Mouse (Mus musculus): Measurements from ENCODE around the gene Pin1. TPM values are rescaled to one million over a fixed set of nuclear protein-coding genes. Genes with fewer than 3 reads are reported as not detected.
"Not testable (repeated sequence)": the region's sequence is repeated elsewhere in the genome, so short reads cannot be mapped to it uniquely, and the experiment has no call there.

Gene Pin1
- 57.9 and 70.0 TPM in 2 replicates for polyA plus RNA-seq (2014; fragmentation: Nextera tagmentation; extraction: Ambion mirVana)

GRCm38 (mm10) chr9:20651602-20652259, at the start of gene Pin1:
Pin1 (plus strand) TSS chr9:20652095.
- H3K4me2 ChIP-seq (replicated peaks; ENCODE audit: low read depth, low read length) = peak within 1 kb of the TSS; percentile 53
- peak within 1 kb of the TSS; percentile 75 for H3K4me3 ChIP-seq (ENCODE audit: low read length)
- H3K9me3 ChIP-seq (ENCODE audit: control insufficient read depth, low read length) = no peaks in the 10 kb centered on the region
- peak within 1 kb of the TSS; percentile 92 for H3K9ac ChIP-seq (ENCODE audit: low read depth, low read length)
- peaks cover 18% of the 10 kb centered on the region for H3K4me1 ChIP-seq (ENCODE audit: control insufficient read depth, insufficient read depth, low read length)
- under 1% methylated on average over 45 of the region's 45 CpGs for WGBS
- peaks cover 50% of the 10 kb centered on the region for H3K36me3 ChIP-seq (ENCODE audit: control insufficient read depth, insufficient read depth, low read length)
- H3K27ac ChIP-seq (ENCODE audit: low read depth, low read length) = no peak within 1 kb of the TSS
- peak; percentile 99 for ATAC-seq (ENCODE audit: low FRiP score, low TSS enrichment)
- no peaks in the 10 kb centered on the region for H3K27me3 ChIP-seq (ENCODE audit: control insufficient read depth, insufficient read depth, low read length)

- Histone ChIP-seq H3K27me3 (ENCODE audit: control insufficient read depth, insufficient read depth, low read length) (no peaks in the 10 kb centered on the region), H3K9me3 (ENCODE audit: control insufficient read depth, low read length) (peaks cover 3% of the 10 kb centered on the region; the same call in 1 of the 2 replicates), H3K36me3 (ENCODE audit: control insufficient read depth, insufficient read depth, low read length) (no peaks in the 10 kb centered on the region), H3K9ac (ENCODE audit: low read depth, low read length) (no peak overlapping the region), H3K4me3 (ENCODE audit: low read length) (peak overlapping the region; percentile 68; the same call in 1 of the 2 replicates), H3K4me2 (replicated peaks; ENCODE audit: low read depth, low read length) (peak overlapping the region; percentile 65), H3K27ac (ENCODE audit: low read depth, low read length) (no peak overlapping the region; the same call in 1 of the 2 replicates), H3K4me1 (ENCODE audit: control insufficient read depth, insufficient read depth, low read length) (no peaks in the 10 kb centered on the region)
- no peak for ATAC-seq (ENCODE audit: low FRiP score, low TSS enrichment)
- 84% methylated on average over 1 of the region's 1 CpGs for WGBS
These were observed 45.6 kb upstream of the Pin1 start for GRCm38 (mm10) chr9:20606269-20606668.

DNA sequence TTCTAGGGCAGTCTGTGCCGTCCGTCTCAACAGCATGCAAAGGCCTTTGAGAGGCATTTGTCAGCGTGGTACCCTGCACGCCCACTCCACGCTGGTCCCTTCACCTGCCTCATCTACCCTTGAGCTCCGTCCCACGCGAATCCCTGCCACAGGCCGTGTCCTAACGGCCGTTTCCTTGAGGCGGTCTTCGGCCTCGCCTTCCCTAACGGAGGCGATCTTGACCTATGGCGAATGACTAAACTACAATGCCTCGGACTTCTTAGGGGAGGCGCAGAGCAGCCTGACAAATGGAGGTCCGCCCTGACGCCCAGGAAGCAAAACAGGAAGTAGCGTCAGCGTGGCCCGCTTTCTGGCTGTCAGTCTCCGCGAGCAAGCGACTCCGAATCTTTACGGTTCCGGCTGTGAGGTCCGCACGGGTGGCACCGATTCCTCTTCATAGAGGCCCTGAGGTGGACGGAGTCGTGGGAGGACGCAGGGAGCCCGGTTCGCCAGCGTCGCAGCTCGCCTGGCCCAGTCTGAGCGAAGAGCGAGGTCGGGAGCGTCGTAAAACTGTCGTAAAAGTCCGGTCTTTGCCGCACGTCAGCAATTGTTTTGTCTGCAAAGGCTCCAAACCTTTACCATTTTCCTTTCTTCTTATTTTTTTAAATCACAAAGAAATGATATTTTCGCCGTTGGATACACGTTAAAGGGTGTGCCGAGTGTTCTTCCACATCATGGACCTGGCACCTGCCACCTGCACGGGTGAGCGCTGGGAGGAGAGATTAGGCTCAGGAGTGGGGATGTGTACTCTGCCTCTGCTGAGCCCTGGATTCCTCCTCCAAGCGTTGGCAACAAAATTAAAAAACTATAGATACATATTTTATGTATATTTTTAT, 44.6 kb upstream of the Pin1 start:
- H3K9me3 ChIP-seq (ENCODE audit: control insufficient read depth, low read length) = peaks cover 3% of the 10 kb centered on the region; the same call in 1 of the 2 replicates
- no peaks in the 10 kb centered on the region for H3K36me3 ChIP-seq (ENCODE audit: control insufficient read depth, insufficient read depth, low read length)
- WGBS = under 1% methylated on average over 56 of the region's 57 CpGs
- no peaks in the 10 kb centered on the region for H3K27me3 ChIP-seq (ENCODE audit: control insufficient read depth, insufficient read depth, low read length)
- H3K27ac ChIP-seq (ENCODE audit: low read depth, low read length) = peak overlapping the region; percentile 94
- H3K4me2 ChIP-seq (replicated peaks; ENCODE audit: low read depth, low read length) = peak overlapping the region; percentile 65
- H3K4me3 ChIP-seq (ENCODE audit: low read length) = peak overlapping the region; percentile 68
- peak overlapping the region; percentile 82 for H3K9ac ChIP-seq (ENCODE audit: low read depth, low read length)
- ATAC-seq (ENCODE audit: low FRiP score, low TSS enrichment) = peak; percentile 92
- no peaks in the 10 kb centered on the region for H3K4me1 ChIP-seq (ENCODE audit: control insufficient read depth, insufficient read depth, low read length)

DNA sequence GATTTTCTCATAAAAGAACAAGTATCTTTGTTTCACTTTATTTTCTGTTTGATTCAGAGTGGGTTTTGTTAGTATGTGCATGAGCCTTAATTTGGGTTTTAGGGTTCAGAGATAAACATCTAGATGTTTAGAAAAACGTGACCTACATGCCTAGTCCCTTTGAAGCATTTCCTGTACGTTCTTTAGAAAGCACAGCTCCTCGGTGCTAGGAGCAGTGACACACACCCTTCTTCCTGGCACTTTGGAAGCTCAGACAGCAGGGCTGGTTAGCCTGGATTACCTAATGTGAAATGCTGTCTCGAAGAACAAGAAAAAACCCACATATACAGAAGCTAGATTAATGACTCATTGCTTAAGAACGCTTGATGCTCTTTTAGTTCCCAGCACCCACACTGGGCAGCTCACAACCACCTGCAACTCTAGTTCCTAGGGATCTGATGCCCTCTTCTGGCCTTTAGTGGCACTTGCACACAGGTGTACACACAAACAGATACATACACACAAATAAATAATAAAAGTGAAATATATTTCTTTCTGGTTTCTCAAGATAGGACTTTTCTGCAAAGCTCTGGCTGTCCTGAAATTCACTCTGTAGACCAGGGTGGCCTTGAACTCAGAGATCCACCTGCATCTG, 41.9 kb upstream of the Pin1 start:
- Histone ChIP-seq H3K9ac (ENCODE audit: low read depth, low read length) (no peak overlapping the region), H3K27ac (ENCODE audit: low read depth, low read length) (no peak overlapping the region), H3K4me1 (ENCODE audit: control insufficient read depth, insufficient read depth, low read length) (no peaks in the 10 kb centered on the region), H3K27me3 (ENCODE audit: control insufficient read depth, insufficient read depth, low read length) (no peaks in the 10 kb centered on the region), H3K4me3 (ENCODE audit: low read length) (no peak overlapping the region), H3K36me3 (ENCODE audit: control insufficient read depth, insufficient read depth, low read length) (no peaks in the 10 kb centered on the region), H3K4me2 (replicated peaks; ENCODE audit: low read depth, low read length) (no peak overlapping the region), H3K9me3 (ENCODE audit: control insufficient read depth, low read length) (peaks cover 3% of the 10 kb centered on the region; the same call in 1 of the 2 replicates)
- WGBS = 87% methylated on average over 5 of the region's 5 CpGs
- no peak for ATAC-seq (ENCODE audit: low FRiP score, low TSS enrichment)

GRCm38 (mm10) chr9:20611976-20612375, 39.9 kb upstream of the Pin1 start:
- Histone ChIP-seq H3K4me1 (ENCODE audit: control insufficient read depth, insufficient read depth, low read length) (no peaks in the 10 kb centered on the region), H3K27me3 (ENCODE audit: control insufficient read depth, insufficient read depth, low read length) (no peaks in the 10 kb centered on the region), H3K9me3 (ENCODE audit: control insufficient read depth, low read length) (peaks cover 3% of the 10 kb centered on the region; the same call in 1 of the 2 replicates), H3K9ac (ENCODE audit: low read depth, low read length) (no peak overlapping the region), H3K4me2 (replicated peaks; ENCODE audit: low read depth, low read length) (no peak overlapping the region), H3K27ac (ENCODE audit: low read depth, low read length) (no peak overlapping the region), H3K36me3 (ENCODE audit: control insufficient read depth, insufficient read depth, low read length) (no peaks in the 10 kb centered on the region), H3K4me3 (ENCODE audit: low read length) (no peak overlapping the region)
- 77% methylated on average over 5 of the region's 5 CpGs for WGBS
- ATAC-seq (ENCODE audit: low FRiP score, low TSS enrichment) = no peak

DNA sequence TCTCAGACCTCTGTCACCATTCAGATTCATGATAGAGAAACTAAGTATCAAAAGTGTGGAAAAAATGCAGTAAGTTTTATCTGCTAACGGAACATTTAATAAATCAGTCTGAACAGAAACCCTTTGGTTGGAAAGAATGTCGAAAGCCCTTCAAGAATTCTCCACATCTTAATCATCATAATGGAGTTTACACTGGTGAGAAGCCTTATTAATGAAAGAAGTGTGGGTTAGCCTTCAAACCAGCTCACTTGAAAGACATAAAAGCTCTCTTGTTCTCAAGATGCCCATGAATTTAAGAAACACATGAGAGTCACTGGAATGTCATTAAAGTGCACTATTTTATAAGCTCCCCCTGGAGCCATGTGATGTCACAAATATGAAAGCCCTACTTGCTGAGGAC, 35.2 kb upstream of the Pin1 start:
- no peak overlapping the region for H3K4me2 ChIP-seq (replicated peaks; ENCODE audit: low read depth, low read length)
- no peak overlapping the region for H3K27ac ChIP-seq (ENCODE audit: low read depth, low read length)
- H3K36me3 ChIP-seq (ENCODE audit: control insufficient read depth, insufficient read depth, low read length) = peaks cover 7% of the 10 kb centered on the region; the same call in 1 of the 2 replicates
- no peaks in the 10 kb centered on the region for H3K9me3 ChIP-seq (ENCODE audit: control insufficient read depth, low read length)
- no peak overlapping the region for H3K4me3 ChIP-seq (ENCODE audit: low read length)
- 85% methylated on average over 2 of the region's 2 CpGs for WGBS
- no peak for ATAC-seq (ENCODE audit: low FRiP score, low TSS enrichment)
- no peaks in the 10 kb centered on the region for H3K4me1 ChIP-seq (ENCODE audit: control insufficient read depth, insufficient read depth, low read length)
- no peaks in the 10 kb centered on the region for H3K27me3 ChIP-seq (ENCODE audit: control insufficient read depth, insufficient read depth, low read length)
- H3K9ac ChIP-seq (ENCODE audit: low read depth, low read length) = no peak overlapping the region

DNA sequence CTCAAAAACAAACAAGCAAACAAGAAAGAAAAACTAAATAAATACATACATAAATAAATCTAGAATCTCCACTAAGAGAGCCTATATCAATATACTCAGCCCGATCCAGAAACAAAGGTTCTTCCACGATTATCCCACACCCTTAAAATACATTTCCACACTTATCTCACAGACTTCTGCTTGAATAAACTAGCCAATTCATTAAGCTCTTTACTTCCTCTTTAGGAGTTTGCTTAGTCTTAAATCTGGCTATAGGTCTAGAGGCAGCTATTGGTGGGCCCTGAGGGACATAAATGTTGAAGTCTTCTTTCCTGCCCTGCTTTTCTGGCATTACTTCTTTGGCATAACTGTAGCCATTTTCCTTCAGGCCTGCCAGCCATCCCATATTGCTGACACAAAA, 20.6 kb upstream of the Pin1 start:
- Histone ChIP-seq H3K4me3 (ENCODE audit: low read length) (no peak overlapping the region), H3K4me1 (ENCODE audit: control insufficient read depth, insufficient read depth, low read length) (no peaks in the 10 kb centered on the region), H3K4me2 (replicated peaks; ENCODE audit: low read depth, low read length) (no peak overlapping the region), H3K27ac (ENCODE audit: low read depth, low read length) (no peak overlapping the region), H3K9ac (ENCODE audit: low read depth, low read length) (no peak overlapping the region), H3K9me3 (ENCODE audit: control insufficient read depth, low read length) (no peaks in the 10 kb centered on the region), H3K27me3 (ENCODE audit: control insufficient read depth, insufficient read depth, low read length) (no peaks in the 10 kb centered on the region), H3K36me3 (ENCODE audit: control insufficient read depth, insufficient read depth, low read length) (no peaks in the 10 kb centered on the region)
- no peak for ATAC-seq (ENCODE audit: low FRiP score, low TSS enrichment)
- WGBS = 90% methylated on average over 2 of the region's 2 CpGs

DNA sequence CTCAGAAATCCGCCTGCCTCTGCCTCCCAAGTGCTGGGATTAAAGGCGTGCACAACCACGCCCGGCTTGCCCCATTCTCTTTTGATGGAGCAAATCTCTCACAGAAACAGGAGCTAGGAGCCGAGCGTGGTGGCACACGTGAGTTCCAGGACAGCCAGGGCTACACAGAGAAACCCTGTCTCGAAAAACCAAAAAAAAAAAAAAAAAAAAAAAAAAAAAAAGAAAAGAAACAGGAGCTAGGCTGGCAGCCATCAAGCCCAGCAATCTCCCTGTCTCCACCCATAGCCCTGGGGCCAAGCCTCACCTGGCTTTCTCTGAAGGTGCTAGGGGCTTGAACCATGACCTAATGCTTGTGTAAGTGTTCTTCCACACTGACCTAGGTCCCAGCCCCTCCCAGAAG, 16.2 kb upstream of the Pin1 start:
- H3K9me3 ChIP-seq (ENCODE audit: control insufficient read depth, low read length); H3K27ac ChIP-seq (ENCODE audit: low read depth, low read length): not testable (repeated sequence)

More for the DNA sequence above, 16.2 kb upstream of the Pin1 start:
- H3K4me3 ChIP-seq (ENCODE audit: low read length); H3K27me3 ChIP-seq (ENCODE audit: control insufficient read depth, insufficient read depth, low read length); H3K9ac ChIP-seq (ENCODE audit: low read depth, low read length); ATAC-seq (ENCODE audit: low FRiP score, low TSS enrichment); H3K4me1 ChIP-seq (ENCODE audit: control insufficient read depth, insufficient read depth, low read length); H3K4me2 ChIP-seq (replicated peaks; ENCODE audit: low read depth, low read length): not testable (repeated sequence)
- 89% methylated on average over 8 of the region's 8 CpGs for WGBS
- peaks cover 19% of the 10 kb centered on the region for H3K36me3 ChIP-seq (ENCODE audit: control insufficient read depth, insufficient read depth, low read length)

Data from kidney, embryonic 14.5 days (tissue).